Mouse (Mus musculus): ENCODE measurements around the gene Ift52. TPM values are rescaled to one million over a fixed set of nuclear protein-coding genes. Genes with fewer than 3 reads are reported as not detected.

The Ift52 gene
- polyA plus RNA-seq, 1 experiment from 2014 or later = 50.2 TPM

DNA sequence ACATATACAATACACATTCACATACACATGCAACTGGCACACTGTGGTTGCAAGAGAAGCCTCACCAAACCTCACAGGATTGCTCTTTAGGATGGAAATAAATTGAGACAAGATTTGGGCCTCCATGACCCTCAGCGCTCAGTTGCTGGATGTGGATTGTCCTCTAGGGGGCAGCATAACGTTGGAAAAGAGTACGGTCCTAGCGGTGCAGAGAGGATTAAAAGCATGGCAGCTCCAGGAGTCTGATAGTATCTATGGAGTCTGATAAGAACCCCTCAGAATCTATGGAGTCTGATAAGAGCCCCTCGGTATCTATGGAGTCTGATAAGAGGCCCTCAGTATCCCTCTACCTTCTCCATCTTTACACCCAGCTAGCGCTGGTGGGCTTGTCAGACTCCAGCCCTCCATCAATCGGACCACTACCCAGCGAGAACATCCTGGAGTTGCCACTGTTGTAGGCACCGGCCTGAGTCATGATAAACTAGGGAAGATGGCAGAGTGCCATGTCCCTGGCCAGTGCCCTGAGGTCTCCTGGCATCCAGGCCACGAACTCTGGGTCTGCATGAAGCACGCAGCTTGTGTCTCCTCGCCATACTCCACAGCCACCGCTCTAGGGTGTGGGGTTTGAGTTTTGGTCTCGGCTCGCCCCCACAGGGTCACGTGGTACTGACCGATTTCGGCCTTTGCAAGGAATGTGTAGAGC lies 18.5 kb upstream of the Ift52 start:
- H3K27me3 ChIP-seq (ENCODE audit: control insufficient read depth, insufficient read depth, low read length) = no peaks in the 10 kb centered on the region
- peak overlapping the region; percentile 38 for H3K4me2 ChIP-seq (ENCODE audit: low read length)
- H3K9ac ChIP-seq (replicated peaks; ENCODE audit: low read length) = no peak overlapping the region
- no peak overlapping the region for H3K4me3 ChIP-seq (replicated peaks; ENCODE audit: low read depth, low read length)
- no peaks in the 10 kb centered on the region for H3K9me3 ChIP-seq (ENCODE audit: control insufficient read depth, low read length)
- no peak overlapping the region for H3K27ac ChIP-seq (replicated peaks; ENCODE audit: low read depth, low read length)
- peak; percentile 89 for DNase-seq
- ATAC-seq (ENCODE audit: low FRiP score, low TSS enrichment) = no peak
- 0 out of 2 replicates have a peak, but pooled peaks cover 4% of the 10 kb centered on the region for H3K4me1 ChIP-seq (ENCODE audit: control insufficient read depth, insufficient read depth, low read length)
- no peaks in the 10 kb centered on the region for H3K36me3 ChIP-seq (ENCODE audit: control insufficient read depth, insufficient read depth, low read length)
- WGBS = 30% methylated on average over 18 of the region's 18 CpGs

DNA sequence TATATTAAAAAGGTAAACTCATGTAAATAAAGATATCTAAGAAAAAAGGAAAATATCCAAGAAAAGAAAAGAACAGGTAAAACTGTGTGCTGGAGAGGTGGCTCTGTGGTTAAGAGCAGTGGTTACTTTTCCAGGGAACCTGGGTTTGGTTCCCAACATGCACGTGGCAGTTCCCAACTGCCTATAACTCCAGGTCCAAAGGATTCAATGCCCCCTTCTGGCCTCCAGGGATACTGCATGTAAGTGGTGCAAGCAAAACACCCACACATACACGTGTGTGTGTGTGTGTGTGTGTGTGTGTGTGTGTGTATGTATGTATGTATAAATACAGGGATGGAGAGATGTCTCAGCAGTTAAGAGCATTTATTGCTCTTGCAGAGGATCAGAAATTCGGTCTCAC lies 17.4 kb upstream of the Ift52 start:
- 0 out of 2 replicates have a peak, but pooled peaks cover 4% of the 10 kb centered on the region for H3K4me1 ChIP-seq (ENCODE audit: control insufficient read depth, insufficient read depth, low read length)
- no peak overlapping the region for H3K9ac ChIP-seq (replicated peaks; ENCODE audit: low read length)
- DNase-seq = peak; percentile 45
- H3K9me3 ChIP-seq (ENCODE audit: control insufficient read depth, low read length) = no peaks in the 10 kb centered on the region
- no peak overlapping the region for H3K4me2 ChIP-seq (ENCODE audit: low read length)
- no peaks in the 10 kb centered on the region for H3K36me3 ChIP-seq (ENCODE audit: control insufficient read depth, insufficient read depth, low read length)
- H3K4me3 ChIP-seq (replicated peaks; ENCODE audit: low read depth, low read length) = no peak overlapping the region
- ATAC-seq (ENCODE audit: low FRiP score, low TSS enrichment) = no peak
- 25% methylated on average over 3 of the region's 3 CpGs for WGBS
- no peaks in the 10 kb centered on the region for H3K27me3 ChIP-seq (ENCODE audit: control insufficient read depth, insufficient read depth, low read length)
- no peak overlapping the region for H3K27ac ChIP-seq (replicated peaks; ENCODE audit: low read depth, low read length)

DNA sequence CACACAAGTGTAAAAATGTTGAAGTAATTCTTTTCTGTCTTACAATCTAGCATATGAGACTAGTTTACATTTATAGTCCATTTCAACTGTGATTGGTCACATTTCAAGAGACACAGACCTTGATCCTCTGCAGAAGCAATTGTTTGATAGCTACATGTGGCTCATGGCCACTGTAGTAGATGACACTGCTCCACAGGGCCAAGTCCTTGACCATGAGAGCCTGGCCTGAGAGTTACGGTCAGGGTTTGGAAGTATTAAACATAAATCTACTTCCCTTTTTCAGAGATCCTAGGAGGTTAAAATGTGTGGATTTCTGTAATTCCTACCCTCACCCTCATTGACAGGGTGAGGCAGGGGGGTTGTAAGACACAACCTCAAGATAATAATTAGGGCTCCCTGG lies 16.1 kb upstream of the Ift52 start:
- WGBS = 98% methylated on average over 1 of the region's 1 CpGs
- Histone ChIP-seq H3K27ac (replicated peaks; ENCODE audit: low read depth, low read length) (no peak overlapping the region), H3K4me1 (ENCODE audit: control insufficient read depth, insufficient read depth, low read length) (0 out of 2 replicates have a peak, but pooled peaks cover 4% of the 10 kb centered on the region), H3K4me2 (ENCODE audit: low read length) (no peak overlapping the region), H3K9me3 (ENCODE audit: control insufficient read depth, low read length) (no peaks in the 10 kb centered on the region), H3K4me3 (replicated peaks; ENCODE audit: low read depth, low read length) (no peak overlapping the region), H3K27me3 (ENCODE audit: control insufficient read depth, insufficient read depth, low read length) (no peaks in the 10 kb centered on the region), H3K9ac (replicated peaks; ENCODE audit: low read length) (no peak overlapping the region), H3K36me3 (ENCODE audit: control insufficient read depth, insufficient read depth, low read length) (no peaks in the 10 kb centered on the region)
- no peak for DNase-seq
- ATAC-seq (ENCODE audit: low FRiP score, low TSS enrichment) = no peak

DNA sequence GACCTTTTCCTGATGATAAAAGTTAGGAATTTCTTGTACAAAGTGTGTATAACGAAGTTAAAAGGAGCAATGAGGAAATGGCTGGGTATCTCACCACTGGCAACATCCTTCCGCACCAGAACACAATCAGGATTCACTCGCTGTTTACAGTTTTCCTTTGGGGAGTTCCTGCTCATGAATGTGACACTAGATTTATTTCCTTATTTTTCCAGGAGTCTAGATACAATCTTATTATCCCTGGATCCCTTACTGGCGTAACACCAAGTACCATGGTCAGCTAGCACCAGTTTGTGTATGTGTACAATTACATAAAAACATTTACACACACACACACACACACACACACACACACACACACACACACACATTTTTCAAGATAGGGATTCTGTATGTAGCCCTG lies 9.9 kb upstream of the Ift52 start:
- no peaks in the 10 kb centered on the region for H3K9me3 ChIP-seq (ENCODE audit: control insufficient read depth, low read length)
- H3K27me3 ChIP-seq (ENCODE audit: control insufficient read depth, insufficient read depth, low read length) = no peaks in the 10 kb centered on the region
- 81% methylated on average over 4 of the region's 4 CpGs for WGBS
- no peak overlapping the region for H3K27ac ChIP-seq (replicated peaks; ENCODE audit: low read depth, low read length)
- H3K36me3 ChIP-seq (ENCODE audit: control insufficient read depth, insufficient read depth, low read length) = no peaks in the 10 kb centered on the region
- no peak overlapping the region for H3K4me2 ChIP-seq (ENCODE audit: low read length)
- DNase-seq (no peak), ATAC-seq (ENCODE audit: low FRiP score, low TSS enrichment) (no peak)
- H3K4me1 ChIP-seq (ENCODE audit: control insufficient read depth, insufficient read depth, low read length) = no peaks in the 10 kb centered on the region
- no peak overlapping the region for H3K4me3 ChIP-seq (replicated peaks; ENCODE audit: low read depth, low read length)
- no peak overlapping the region for H3K9ac ChIP-seq (replicated peaks; ENCODE audit: low read length)

DNA sequence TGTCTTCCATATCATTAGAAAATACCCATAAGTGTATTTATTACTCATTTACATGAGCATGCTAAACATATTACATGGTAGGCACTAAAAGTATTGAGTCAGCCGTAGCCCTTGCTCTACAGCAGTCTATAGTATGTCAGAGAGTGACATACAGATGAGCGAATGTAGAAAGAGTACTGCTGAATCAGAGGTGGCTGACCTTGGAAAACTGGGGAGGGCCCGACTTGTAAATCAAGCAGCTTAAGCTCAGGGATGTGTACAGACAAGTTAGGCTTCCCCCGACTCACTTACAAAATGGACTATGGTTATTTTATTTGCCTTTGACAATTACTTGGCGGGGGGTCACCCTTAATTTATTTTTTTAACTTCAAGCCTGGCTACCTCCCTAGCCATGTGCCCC lies 14.1 kb downstream of the Ift52 start:
- DNase-seq = no peak
- Histone ChIP-seq H3K9ac (replicated peaks; ENCODE audit: low read length) (no peak overlapping the region), H3K9me3 (ENCODE audit: control insufficient read depth, low read length) (no peaks in the 10 kb centered on the region), H3K4me3 (replicated peaks; ENCODE audit: low read depth, low read length) (no peak overlapping the region), H3K4me2 (ENCODE audit: low read length) (no peak overlapping the region), H3K4me1 (ENCODE audit: control insufficient read depth, insufficient read depth, low read length) (no peaks in the 10 kb centered on the region), H3K27me3 (ENCODE audit: control insufficient read depth, insufficient read depth, low read length) (no peaks in the 10 kb centered on the region), H3K27ac (replicated peaks; ENCODE audit: low read depth, low read length) (no peak overlapping the region), H3K36me3 (ENCODE audit: control insufficient read depth, insufficient read depth, low read length) (peaks cover 91% of the 10 kb centered on the region)
- ATAC-seq (ENCODE audit: low FRiP score, low TSS enrichment) = no peak
- 92% methylated on average over 5 of the region's 5 CpGs for WGBS

DNA sequence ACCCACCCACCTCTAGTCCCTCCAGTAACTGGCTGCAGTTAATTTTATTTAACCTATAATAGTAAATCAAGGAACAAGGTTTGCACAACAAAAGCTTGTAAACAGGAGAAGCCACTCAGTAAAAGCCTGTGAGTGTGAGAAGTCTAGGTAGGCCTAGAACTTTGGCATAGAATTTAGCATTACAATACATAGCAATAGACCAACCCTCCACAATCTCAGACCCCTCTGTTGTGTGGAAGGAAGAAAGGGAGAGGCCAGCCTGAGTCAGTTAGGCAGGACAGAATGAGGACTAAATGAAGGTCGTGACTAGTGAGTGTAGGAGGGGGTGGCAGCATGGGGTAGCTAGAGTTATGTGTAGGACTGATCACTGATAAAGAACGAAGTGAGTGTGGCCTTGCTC lies 14.6 kb downstream of the Ift52 start:
- Histone ChIP-seq H3K27me3 (ENCODE audit: control insufficient read depth, insufficient read depth, low read length) (no peaks in the 10 kb centered on the region), H3K4me3 (replicated peaks; ENCODE audit: low read depth, low read length) (no peak overlapping the region), H3K9ac (replicated peaks; ENCODE audit: low read length) (no peak overlapping the region), H3K27ac (replicated peaks; ENCODE audit: low read depth, low read length) (no peak overlapping the region), H3K9me3 (ENCODE audit: control insufficient read depth, low read length) (no peaks in the 10 kb centered on the region), H3K4me2 (ENCODE audit: low read length) (no peak overlapping the region), H3K4me1 (ENCODE audit: control insufficient read depth, insufficient read depth, low read length) (no peaks in the 10 kb centered on the region), H3K36me3 (ENCODE audit: control insufficient read depth, insufficient read depth, low read length) (peaks cover 91% of the 10 kb centered on the region)
- DNase-seq (no peak), ATAC-seq (ENCODE audit: low FRiP score, low TSS enrichment) (no peak)
- WGBS = 72% methylated on average over 2 of the region's 2 CpGs

DNA sequence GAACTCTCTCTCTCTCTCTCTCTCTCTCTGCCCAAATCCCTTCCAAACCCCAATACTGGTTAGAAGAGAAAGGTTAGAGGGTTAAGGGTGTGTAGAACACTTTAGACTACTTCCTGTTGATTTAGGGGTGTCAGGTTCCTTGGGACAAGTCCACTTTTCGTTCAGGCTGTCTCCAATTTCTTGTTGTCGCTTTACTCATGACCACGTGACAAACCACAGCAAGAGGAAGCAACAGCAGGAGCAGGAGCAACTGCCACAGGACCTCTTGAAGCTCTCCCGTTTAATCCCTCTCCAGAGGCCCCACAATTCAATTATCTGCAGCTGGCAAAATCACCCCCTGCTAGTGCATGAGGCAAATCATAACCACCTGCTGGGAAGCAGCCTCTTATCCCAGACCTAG lies 15.5 kb downstream of the Ift52 start:
- ATAC-seq (ENCODE audit: low FRiP score, low TSS enrichment) (no peak), DNase-seq (no peak)
- no peaks in the 10 kb centered on the region for H3K9me3 ChIP-seq (ENCODE audit: control insufficient read depth, low read length)
- no peak overlapping the region for H3K9ac ChIP-seq (replicated peaks; ENCODE audit: low read length)
- no peaks in the 10 kb centered on the region for H3K27me3 ChIP-seq (ENCODE audit: control insufficient read depth, insufficient read depth, low read length)
- peaks cover 92% of the 10 kb centered on the region for H3K36me3 ChIP-seq (ENCODE audit: control insufficient read depth, insufficient read depth, low read length)
- no peaks in the 10 kb centered on the region for H3K4me1 ChIP-seq (ENCODE audit: control insufficient read depth, insufficient read depth, low read length)
- H3K27ac ChIP-seq (replicated peaks; ENCODE audit: low read depth, low read length) = no peak overlapping the region
- no peak overlapping the region for H3K4me2 ChIP-seq (ENCODE audit: low read length)
- WGBS = 37% methylated on average over 4 of the region's 4 CpGs
- no peak overlapping the region for H3K4me3 ChIP-seq (replicated peaks; ENCODE audit: low read depth, low read length)

DNA sequence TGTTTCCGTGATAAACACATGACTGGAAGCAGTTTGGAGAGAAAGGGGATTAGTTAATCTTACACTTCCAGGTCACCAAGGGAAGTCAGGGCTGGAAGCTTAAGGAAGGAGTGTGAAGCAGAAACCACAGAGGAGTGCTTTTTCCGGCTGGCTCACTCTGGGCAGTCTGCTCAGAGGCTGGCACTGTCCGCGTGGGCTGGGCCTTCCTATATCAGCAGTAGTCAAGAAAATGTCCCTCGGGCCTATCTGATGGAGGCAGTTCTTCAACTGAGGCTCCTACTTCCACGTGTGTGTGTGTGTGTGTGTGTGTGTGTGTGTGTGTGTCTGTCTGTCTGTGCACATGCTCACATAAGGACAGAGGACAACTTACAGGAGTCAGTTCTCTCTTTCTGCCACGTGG lies 22.8 kb downstream of the Ift52 start:
- H3K4me2 ChIP-seq (ENCODE audit: low read length) = no peak overlapping the region
- no peak overlapping the region for H3K4me3 ChIP-seq (replicated peaks; ENCODE audit: low read depth, low read length)
- 90% methylated on average over 7 of the region's 7 CpGs for WGBS
- ATAC-seq (ENCODE audit: low FRiP score, low TSS enrichment) (no peak), DNase-seq (no peak)
- peaks cover 87% of the 10 kb centered on the region for H3K36me3 ChIP-seq (ENCODE audit: control insufficient read depth, insufficient read depth, low read length)
- H3K9ac ChIP-seq (replicated peaks; ENCODE audit: low read length) = no peak overlapping the region
- no peaks in the 10 kb centered on the region for H3K9me3 ChIP-seq (ENCODE audit: control insufficient read depth, low read length)
- no peaks in the 10 kb centered on the region for H3K4me1 ChIP-seq (ENCODE audit: control insufficient read depth, insufficient read depth, low read length)
- no peak overlapping the region for H3K27ac ChIP-seq (replicated peaks; ENCODE audit: low read depth, low read length)
- H3K27me3 ChIP-seq (ENCODE audit: control insufficient read depth, insufficient read depth, low read length) = no peaks in the 10 kb centered on the region

DNA sequence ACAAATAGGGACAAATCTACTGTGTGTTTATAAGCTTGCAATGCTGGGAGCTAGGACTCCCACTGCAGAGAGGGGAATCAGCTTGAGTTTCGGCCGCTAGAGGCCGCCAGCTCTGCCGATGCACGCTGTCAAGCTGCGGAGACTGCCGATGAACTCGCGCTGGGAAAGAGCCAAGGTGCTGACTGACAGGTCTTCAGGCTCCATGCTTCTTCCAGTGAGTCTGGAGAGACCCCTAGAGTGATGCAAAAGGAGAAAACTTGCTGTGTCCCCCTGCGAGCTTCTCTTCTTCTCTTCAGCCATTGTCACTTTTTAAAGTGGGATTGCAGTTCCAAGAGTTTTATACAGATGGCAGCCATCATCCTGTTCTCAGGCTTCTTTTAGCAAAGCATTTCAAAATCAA lies 31.0 kb downstream of the Ift52 start:
- Histone ChIP-seq H3K9ac (replicated peaks; ENCODE audit: low read length) (no peak overlapping the region), H3K36me3 (ENCODE audit: control insufficient read depth, insufficient read depth, low read length) (peaks cover 44% of the 10 kb centered on the region), H3K4me3 (replicated peaks; ENCODE audit: low read depth, low read length) (no peak overlapping the region; the same call in 1 of the 2 replicates), H3K9me3 (ENCODE audit: control insufficient read depth, low read length) (no peaks in the 10 kb centered on the region), H3K4me1 (ENCODE audit: control insufficient read depth, insufficient read depth, low read length) (0 out of 2 replicates have a peak, but pooled peaks cover 3% of the 10 kb centered on the region), H3K27ac (replicated peaks; ENCODE audit: low read depth, low read length) (no peak overlapping the region), H3K27me3 (ENCODE audit: control insufficient read depth, insufficient read depth, low read length) (no peaks in the 10 kb centered on the region), H3K4me2 (ENCODE audit: low read length) (peak overlapping the region; percentile 43)
- 3% methylated on average over 10 of the region's 10 CpGs for WGBS
- ATAC-seq (ENCODE audit: low FRiP score, low TSS enrichment) (no peak; the same call in 1 of the 2 replicates), DNase-seq (peak; percentile 92)
